Mouse (Mus musculus): ENCODE results near the gene Hist1h2be.
"Not testable (repeated sequence)": the region's sequence is repeated elsewhere in the genome, so short reads cannot be mapped to it uniquely, and the experiment has no call there.

Hist1h2be gene

GRCm38 (mm10) chr13:23551146-23551834, 69.6 kb downstream of the Hist1h2be start, which contains the start of gene Hist1h4f:
Hist1h4f (minus strand) TSS chr13:23551648.
- peak; percentile 87 for DNase-seq (ENCODE audit: low read depth)

- DNase-seq (ENCODE audit: low read depth) = no peak
These were observed 70.2 kb downstream of the Hist1h2be start for GRCm38 (mm10) chr13:23550761-23551145.

DNA sequence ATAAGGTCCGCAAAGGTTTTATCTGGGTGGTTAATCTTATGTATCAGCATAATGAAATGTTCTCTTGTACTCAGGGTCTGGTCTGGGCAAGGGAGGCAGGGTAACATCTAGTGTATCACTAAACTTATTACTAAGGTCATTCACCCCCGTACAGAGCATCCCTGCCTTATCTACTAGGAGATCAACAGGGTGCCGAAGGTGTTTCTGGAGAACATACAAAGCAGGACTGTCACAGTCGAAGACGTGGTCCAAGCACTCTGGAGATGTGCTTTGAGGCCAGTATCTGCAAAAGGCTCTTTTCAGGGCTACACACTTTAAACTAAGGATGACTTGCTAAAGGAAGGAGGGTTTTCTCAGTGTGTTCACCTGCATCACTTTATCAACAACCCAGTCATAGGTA, 74.2 kb downstream of the Hist1h2be start:
- no peak for DNase-seq (ENCODE audit: low read depth)

DNA sequence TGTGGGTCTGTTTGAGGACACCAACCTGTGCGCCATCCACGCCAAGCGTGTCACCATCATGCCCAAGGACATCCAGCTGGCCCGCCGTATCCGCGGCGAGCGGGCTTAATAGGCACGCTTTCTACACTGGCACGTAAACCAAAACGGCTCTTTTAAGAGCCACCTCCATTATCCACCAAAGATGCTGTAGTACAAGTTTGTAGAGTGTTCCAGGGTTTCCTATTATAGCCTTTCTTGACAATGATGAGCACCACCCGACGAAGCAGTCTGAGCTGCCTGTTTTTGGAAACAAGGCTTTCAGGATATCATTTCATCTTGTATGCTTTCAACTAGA, 76.2 kb downstream of the Hist1h2be start:
- DNase-seq (ENCODE audit: low read depth) = not testable (repeated sequence)

DNA sequence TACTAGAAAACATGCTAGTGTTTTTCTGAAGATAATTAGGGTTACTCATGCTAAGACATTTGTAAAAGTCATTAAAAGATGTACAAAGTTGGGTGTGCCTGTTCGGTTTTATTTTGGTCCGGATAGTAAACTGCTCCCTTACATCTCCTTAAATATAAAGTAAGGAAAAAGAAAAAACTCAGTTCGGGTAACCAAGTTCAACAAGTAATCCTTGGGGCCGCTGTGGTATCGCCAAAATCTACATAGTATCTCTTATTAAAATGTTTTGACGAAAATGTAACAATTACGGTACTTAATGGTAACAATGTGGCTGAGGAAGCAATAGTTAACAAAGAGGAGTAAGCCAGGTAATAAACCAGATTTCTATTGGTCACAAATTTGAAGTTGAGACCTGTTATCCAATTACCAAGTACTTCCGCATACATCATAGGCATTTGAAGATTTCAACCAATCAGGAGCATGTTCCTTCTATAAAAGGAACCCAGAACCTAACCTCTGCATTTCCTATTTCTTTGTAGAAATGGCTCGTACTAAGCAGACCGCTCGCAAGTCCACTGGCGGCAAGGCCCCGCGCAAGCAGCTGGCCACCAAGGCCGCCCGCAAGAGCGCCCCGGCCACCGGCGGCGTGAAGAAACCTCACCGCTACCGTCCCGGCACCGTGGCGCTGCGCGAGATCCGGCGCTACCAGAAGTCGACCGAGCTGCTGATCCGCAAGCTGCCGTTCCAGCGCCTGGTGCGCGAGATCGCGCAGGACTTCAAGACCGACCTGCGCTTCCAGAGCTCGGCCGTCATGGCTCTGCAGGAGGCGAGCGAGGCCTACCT, 76.7 kb downstream of the Hist1h2be start, which contains the start of gene Hist1h3f:
Gene Hist1h3f, plus strand, starts transcription at position 88 of the 822 bp plus-strand sequence.
- DNase-seq (ENCODE audit: low read depth) = peak; percentile 93

DNA sequence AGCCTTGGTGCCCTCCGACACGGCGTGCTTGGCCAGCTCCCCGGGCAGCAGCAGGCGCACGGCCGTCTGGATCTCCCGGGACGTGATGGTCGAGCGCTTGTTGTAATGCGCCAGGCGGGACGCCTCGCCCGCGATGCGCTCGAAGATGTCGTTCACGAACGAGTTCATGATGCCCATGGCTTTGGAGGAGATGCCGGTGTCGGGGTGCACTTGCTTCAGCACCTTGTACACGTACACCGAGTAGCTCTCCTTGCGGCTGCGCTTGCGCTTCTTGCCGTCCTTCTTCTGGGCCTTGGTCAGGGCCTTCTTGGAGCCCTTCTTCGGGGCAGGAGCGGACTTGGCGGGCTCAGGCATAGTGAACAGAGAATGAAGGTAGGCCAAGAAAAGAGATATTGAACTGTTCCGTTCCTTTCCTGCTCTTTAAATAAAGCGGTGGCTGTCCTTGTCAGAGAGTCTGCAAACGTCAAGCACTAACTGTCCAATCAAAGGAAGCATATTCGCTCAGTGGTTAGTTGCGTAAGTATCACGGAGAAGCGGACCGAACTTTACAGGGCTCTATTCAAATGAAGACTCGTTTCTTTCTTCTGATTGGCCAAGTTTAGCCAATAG, 77.8 kb downstream of the Hist1h2be start, which contains the start of gene Hist1h2bh:
Gene Hist1h2bh, minus strand, starts transcription at position 394 of the 609 bp plus-strand sequence.
- DNase-seq (ENCODE audit: low read depth) = peak; percentile 91

GRCm38 (mm10) chr13:23542225-23542980, 78.5 kb downstream of the Hist1h2be start:
- not testable (repeated sequence) for DNase-seq (ENCODE audit: low read depth)

GRCm38 (mm10) chr13:23541497-23541896, 79.4 kb downstream of the Hist1h2be start:
- no peak for DNase-seq (ENCODE audit: low read depth)

DNA sequence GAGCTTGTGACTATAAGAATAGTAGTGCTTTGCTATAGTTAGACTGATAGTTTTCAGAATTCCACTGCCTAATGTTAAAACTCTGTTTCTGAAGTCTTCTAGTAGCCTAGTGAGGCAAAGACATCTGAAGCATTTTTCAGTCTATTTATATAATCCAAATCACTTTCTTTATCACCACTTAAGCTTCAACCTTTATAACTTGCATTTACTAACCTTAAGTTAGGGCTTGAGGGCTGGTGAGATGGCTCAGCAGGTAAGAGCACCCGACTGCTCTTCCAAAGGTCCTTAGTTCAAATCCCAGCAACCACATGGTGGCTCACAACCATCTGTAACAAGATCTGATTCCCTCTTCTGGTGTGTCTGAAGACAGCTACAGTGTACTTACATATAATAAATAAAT, 81.1 kb downstream of the Hist1h2be start:
- not testable (repeated sequence) for DNase-seq (ENCODE audit: low read depth)

- no peak for DNase-seq (ENCODE audit: low read depth)
These were observed 82.7 kb downstream of the Hist1h2be start for GRCm38 (mm10) chr13:23538249-23538648.

DNA sequence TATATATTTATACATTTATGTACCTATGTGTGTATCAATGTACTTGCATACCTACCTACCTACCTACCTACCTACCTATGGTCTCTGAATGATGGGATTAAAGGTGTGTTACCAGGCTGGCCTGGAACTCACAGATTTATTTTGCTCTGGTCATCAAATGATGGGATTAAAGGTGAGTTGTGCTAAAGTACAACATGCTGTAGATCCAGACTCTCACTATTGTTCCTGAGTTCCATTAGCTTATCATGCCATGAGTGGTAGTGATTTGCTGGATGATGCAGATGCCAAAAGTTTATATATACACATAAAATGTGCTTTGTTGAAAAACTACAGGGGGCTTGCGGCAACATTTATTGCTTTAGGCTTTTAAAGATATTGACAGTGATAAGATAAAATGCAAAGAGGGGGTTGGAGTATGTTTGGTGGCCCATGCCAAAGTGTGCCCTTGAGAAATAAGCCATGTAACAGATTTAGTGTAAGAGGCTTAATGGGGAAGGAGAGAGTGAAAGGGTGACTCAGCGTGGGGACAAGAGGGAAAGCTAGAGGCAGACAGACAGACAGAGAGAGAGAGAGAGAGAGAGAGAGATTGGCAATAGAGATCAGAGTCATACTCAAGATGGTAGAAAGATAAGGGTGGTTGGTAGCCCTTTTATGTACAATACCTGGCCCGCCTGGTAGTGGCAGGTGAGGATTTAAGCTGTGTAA, 83.8 kb downstream of the Hist1h2be start:
- no peak for DNase-seq (ENCODE audit: low read depth)

DNA sequence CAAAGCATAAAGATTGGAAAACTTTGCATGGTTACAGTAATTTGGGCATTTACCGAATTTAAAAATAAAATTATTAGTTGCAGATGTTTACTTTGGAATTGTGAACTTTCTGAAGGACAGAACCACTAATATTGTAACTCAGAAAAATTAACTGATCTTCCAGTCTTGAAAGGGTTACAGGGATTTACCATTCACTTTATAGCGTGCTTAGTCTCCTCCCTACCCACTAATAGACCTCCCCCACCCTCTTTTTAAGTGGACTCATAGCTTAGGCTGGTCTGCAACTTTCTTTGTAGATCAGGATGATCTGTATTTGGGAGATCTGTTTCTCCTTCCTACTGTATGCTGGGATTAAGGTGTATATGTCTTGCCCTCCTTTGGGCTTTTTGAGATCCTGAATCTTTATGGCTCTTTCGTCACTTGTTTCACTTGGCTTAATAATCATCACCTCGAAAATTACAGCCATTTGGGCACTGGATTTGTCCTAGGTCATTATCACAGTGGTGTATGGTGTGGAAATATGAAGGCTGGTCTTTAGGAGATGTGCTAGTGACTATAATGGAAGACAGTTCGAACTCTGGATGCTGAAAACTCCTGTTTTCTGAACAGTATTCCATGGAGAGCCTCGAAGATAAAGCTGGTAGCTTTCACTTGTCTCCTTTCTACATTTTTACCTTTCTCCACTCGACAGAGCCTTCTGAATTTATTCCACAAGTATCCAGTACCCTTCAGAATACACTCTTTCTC, 84.7 kb downstream of the Hist1h2be start:
- no peak for DNase-seq (ENCODE audit: low read depth)

GRCm38 (mm10) chr13:23535137-23536075, 85.5 kb downstream of the Hist1h2be start, which contains the start of gene Hist1h3g:
Hist1h3g (plus strand) TSS chr13:23535422.
- peak; percentile 85 for DNase-seq (ENCODE audit: low read depth)

- no peak for DNase-seq (ENCODE audit: low read depth)
These were observed 86.4 kb downstream of the Hist1h2be start for GRCm38 (mm10) chr13:23534368-23535131.
